Mouse (Mus musculus): ENCODE data around the gene Pappa.

- TF ChIP-seq CTCF (IDR thresholded peaks at IDR 0.05; ENCODE audit: control insufficient read depth, insufficient read depth, insufficient replicate concordance, low read depth, low read length): no peak
- TF ChIP-seq POLR2A (IDR thresholded peaks at IDR 0.05; ENCODE audit: control insufficient read depth, low read depth, low read length): no peak
Measured at GRCm38 (mm10) chr4:65125341-65126332, 1.7 kb downstream of the Pappa start.
